Mouse (Mus musculus) midbrain, embryonic 14.5 days (tissue): ENCODE measurements around the gene Mthfsd. TPM values are rescaled to one million over a fixed set of nuclear protein-coding genes. Genes with fewer than 3 reads are reported as not detected.

ENCODE experiments used
- ATAC-seq: fragments of 200-750 bp; cut with Nextera tagmentation; 2 replicates; pipeline ENCODE4 v1.8.0; 2017; ENCODE audit warnings: moderate number of reproducible peaks, moderate library complexity; ENCODE audit not compliant: low FRiP score, low TSS enrichment
- DNase-seq: peaks from one replicate; pipeline ENCODE4 v3.0.0-alpha.2; 2015
- H3K27ac ChIP-seq: fragments of 300-500 bp; sonication (generic); replicated peaks from 2 replicates; pipeline ENCODE4 v1.5.1; 2014; ENCODE audit warnings: mild to moderate bottlenecking, low read depth, low read length, moderate library complexity
- H3K27me3 ChIP-seq: fragments of 300-500 bp; sonication (generic); 2 replicates; pipeline ENCODE4 v1.6.1; 2014; ENCODE audit warnings: low read length, control low read depth, mixed read lengths; ENCODE audit not compliant: control insufficient read depth, insufficient read depth
- H3K36me3 ChIP-seq: fragments of 300-500 bp; sonication (generic); 2 replicates; pipeline ENCODE4 v1.6.1; 2014; ENCODE audit warnings: low read length, control low read depth; ENCODE audit not compliant: control insufficient read depth, insufficient read depth
- H3K4me1 ChIP-seq: fragments of 300-500 bp; sonication (generic); 2 replicates; pipeline ENCODE4 v1.6.1; 2014; ENCODE audit warnings: mild to moderate bottlenecking, antibody characterized with exemption, low read length, control low read depth; ENCODE audit not compliant: control insufficient read depth, insufficient read depth
- H3K4me2 ChIP-seq: fragments of 300-500 bp; sonication (generic); 2 replicates; pipeline ENCODE4 v1.6.1; 2014; ENCODE audit warnings: mild to moderate bottlenecking, low read length, moderate library complexity
- H3K4me3 ChIP-seq: fragments of 300-500 bp; sonication (generic); replicated peaks from 2 replicates; pipeline ENCODE4 v1.5.1; 2014; ENCODE audit warnings: low read depth, low read length
- H3K9ac ChIP-seq: fragments of 300-500 bp; sonication (generic); replicated peaks from 2 replicates; pipeline ENCODE4 v1.6.1; 2014; ENCODE audit warnings: mild to moderate bottlenecking, low read length, moderate library complexity
- H3K9me3 ChIP-seq: fragments of 300-500 bp; sonication (generic); 2 replicates; pipeline ENCODE4 v1.6.1; 2016; ENCODE audit warnings: low read length, control low read depth, mixed read lengths; ENCODE audit not compliant: control insufficient read depth
- WGBS: fragments of 180-500 bp; shearing (Covaris S2); extraction: QIAGEN DNeasy Blood & Tissue Kit; methylation state at CpG from one replicate; pipeline ENCODE4 v1.1.7; 2014; 5-methylcytosine and 5-hydroxymethylcytosine counted together
- microRNA-seq: library from miRNA; unstranded; fragments of <30 nt; microRNA quantifications from one replicate; pipeline ENCODE4, GENCODE M21; 2016
- polyA plus RNA-seq: library from polyadenylated mRNA; unstranded; fragments of >200 nt; fragmentation: Nextera tagmentation; extraction: Ambion mirVana; gene quantifications from 2 replicates; pipeline ENCODE4 v1.2.1, GENCODE M21; 2014

Mthfsd gene
- polyA plus RNA-seq, 1 experiment from 2014 or later = 50.2 TPM

DNA sequence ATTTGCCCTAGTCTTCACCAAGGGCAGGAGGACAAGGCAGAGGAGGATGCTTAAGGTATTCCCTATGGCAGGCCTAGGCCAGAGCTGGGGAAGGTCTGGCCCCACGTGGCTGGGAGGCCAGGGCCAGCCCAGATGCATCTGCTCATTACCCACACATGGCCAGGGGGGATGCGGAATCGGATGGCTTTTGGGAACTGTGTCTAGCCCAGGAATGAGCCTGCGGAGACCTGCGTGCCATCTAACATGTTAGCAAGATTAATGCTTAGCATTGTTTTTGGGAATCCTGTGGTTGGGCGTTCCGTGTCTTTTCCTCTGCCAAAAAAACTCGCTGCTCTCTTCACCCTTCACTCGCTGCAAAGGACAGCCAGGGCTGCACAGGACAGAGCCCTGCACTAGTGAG, 50.1 kb downstream of the Mthfsd start:
- Histone ChIP-seq H3K27me3 (no peaks in the 10 kb centered on the region), H3K4me2 (no peak overlapping the region), H3K4me3 (no peak overlapping the region), H3K27ac (no peak overlapping the region), H3K4me1 (no peaks in the 10 kb centered on the region), H3K9ac (0 out of 2 replicates have a peak overlapping the region, but pooled peaks have one; percentile 20), H3K9me3 (no peaks in the 10 kb centered on the region), H3K36me3 (no peaks in the 10 kb centered on the region)
- WGBS = 68% methylated on average over 9 of the region's 9 CpGs
- ATAC-seq = no peak
- no peak for DNase-seq

- ATAC-seq (no peak), DNase-seq (no peak)
- H3K9ac ChIP-seq = no peak overlapping the region
- H3K4me3 ChIP-seq = no peak overlapping the region
- no peaks in the 10 kb centered on the region for H3K36me3 ChIP-seq
- no peaks in the 10 kb centered on the region for H3K4me1 ChIP-seq
- no peak overlapping the region for H3K27ac ChIP-seq
- no peaks in the 10 kb centered on the region for H3K9me3 ChIP-seq
- H3K4me2 ChIP-seq = no peak overlapping the region
- H3K27me3 ChIP-seq = no peaks in the 10 kb centered on the region
- WGBS = 74% methylated on average over 9 of the region's 9 CpGs
Observed at GRCm38 (mm10) chr8:121047441-121047840, 60.8 kb downstream of the Mthfsd start.

DNA sequence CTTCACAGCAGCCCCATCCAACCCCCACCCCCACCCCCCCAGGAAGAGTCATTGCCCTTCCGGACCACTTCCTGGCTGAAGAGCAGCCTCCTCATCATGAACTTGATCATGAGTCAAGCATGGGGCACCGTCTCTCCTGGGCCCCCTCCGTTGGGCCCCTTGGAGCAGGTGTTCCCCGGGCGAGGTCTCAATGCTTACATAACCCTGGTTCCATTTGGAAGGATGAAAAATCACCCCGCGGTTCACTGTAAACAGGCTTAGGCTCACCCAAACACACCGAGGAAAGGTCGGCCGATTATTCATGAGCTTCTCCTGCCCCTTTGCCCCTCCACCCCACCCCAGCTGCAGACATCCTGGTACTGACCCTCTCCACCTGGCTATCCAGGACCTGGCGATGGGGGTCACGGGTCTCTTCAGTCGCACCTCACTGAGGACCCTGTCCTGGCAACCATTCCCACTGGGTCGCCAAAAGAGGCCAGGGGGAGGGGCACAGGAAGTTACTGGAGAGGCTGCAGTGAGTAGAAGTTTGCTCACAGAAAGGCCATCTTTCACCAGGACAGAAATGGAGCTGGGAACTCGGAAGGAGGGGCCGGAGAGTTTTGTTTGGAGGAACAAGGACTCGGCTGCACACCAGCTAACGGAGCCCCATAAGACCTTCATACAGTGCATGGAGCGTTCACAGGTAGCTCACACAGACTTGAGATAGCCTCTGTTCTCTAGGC, 64.3 kb downstream of the Mthfsd start:
- Histone ChIP-seq H3K9me3 (no peaks in the 10 kb centered on the region), H3K36me3 (no peaks in the 10 kb centered on the region), H3K4me1 (no peaks in the 10 kb centered on the region), H3K27ac (no peak overlapping the region), H3K9ac (no peak overlapping the region), H3K4me3 (no peak overlapping the region), H3K27me3 (no peaks in the 10 kb centered on the region), H3K4me2 (no peak overlapping the region)
- no peak for ATAC-seq
- DNase-seq = no peak
- WGBS = 67% methylated on average over 19 of the region's 19 CpGs

Small RNA genes within 50 kb of the gene (microRNA-seq; reads per million reads assigned to microRNA genes)
- gene Gm27530 = not detected

Other genes with a start within 250 kb of the Mthfsd start
- 0.12 and 0.97 TPM in 2 replicates for gene Foxf1, start 24.0 kb downstream of the Mthfsd start, polyA plus RNA-seq
- 1.5 TPM in 1 of 2 replicates, not detected in the other for gene Foxc2, start 7.8 kb upstream of the Mthfsd start, polyA plus RNA-seq
- gene Foxl1, start 19.5 kb upstream of the Mthfsd start, polyA plus RNA-seq = not detected in 2 replicates